Mouse (Mus musculus): ENCODE measurements around the gene Tfap4. TPM values are rescaled to one million over a fixed set of nuclear protein-coding genes. Genes with fewer than 3 reads are reported as not detected.

The Tfap4 gene
- polyA plus RNA-seq, 1 experiment from 2014 or later = 25.1 TPM

GRCm38 (mm10) chr16:4521074-4521667 is 38.5 kb downstream of the Tfap4 start:
- no peak overlapping the region for H3K27ac ChIP-seq (ENCODE audit: low read depth, low read length)
- WGBS = 64% methylated on average over 4 of the region's 4 CpGs
- no peak overlapping the region for H3K4me3 ChIP-seq (ENCODE audit: low read depth, low read length)

GRCm38 (mm10) chr16:4520673-4521072 is 39.0 kb downstream of the Tfap4 start:
- DNase-seq (ENCODE audit: low spot score) = no peak
- 76% methylated on average over 8 of the region's 8 CpGs for WGBS
- no peak overlapping the region for H3K4me3 ChIP-seq (ENCODE audit: low read depth, low read length)
- no peaks in the 10 kb centered on the region for H3K9me3 ChIP-seq (ENCODE audit: control insufficient read depth, low read length)
- no peak for ATAC-seq (replicated peaks; ENCODE audit: low FRiP score)
- H3K4me1 ChIP-seq (replicated peaks; ENCODE audit: control insufficient read depth, insufficient read depth, low read length) = 0 out of 2 replicates have a peak, but pooled peaks cover 2% of the 10 kb centered on the region
- no peak overlapping the region for H3K4me2 ChIP-seq
- H3K27ac ChIP-seq (ENCODE audit: low read depth, low read length) = no peak overlapping the region
- H3K36me3 ChIP-seq (ENCODE audit: control insufficient read depth, insufficient read depth, low read length) = no peaks in the 10 kb centered on the region
- no peaks in the 10 kb centered on the region for H3K27me3 ChIP-seq (replicated peaks; ENCODE audit: control insufficient read depth, insufficient read depth, low read length)
- H3K9ac ChIP-seq (ENCODE audit: low read depth, low read length) = no peak overlapping the region

More at GRCm38 (mm10) chr16:4521074-4521667, 38.5 kb downstream of the Tfap4 start:
- DNase-seq (ENCODE audit: low spot score) (no peak), ATAC-seq (replicated peaks; ENCODE audit: low FRiP score) (no peak)
- H3K4me1 ChIP-seq (replicated peaks; ENCODE audit: control insufficient read depth, insufficient read depth, low read length) = 0 out of 2 replicates have a peak, but pooled peaks cover 2% of the 10 kb centered on the region
- H3K9ac ChIP-seq (ENCODE audit: low read depth, low read length) = no peak overlapping the region
- H3K27me3 ChIP-seq (replicated peaks; ENCODE audit: control insufficient read depth, insufficient read depth, low read length) = no peaks in the 10 kb centered on the region
- no peaks in the 10 kb centered on the region for H3K9me3 ChIP-seq (ENCODE audit: control insufficient read depth, low read length)
- no peaks in the 10 kb centered on the region for H3K36me3 ChIP-seq (ENCODE audit: control insufficient read depth, insufficient read depth, low read length)
- H3K4me2 ChIP-seq = no peak overlapping the region

GRCm38 (mm10) chr16:4519825-4520224 is 39.8 kb downstream of the Tfap4 start:
- Histone ChIP-seq H3K36me3 (ENCODE audit: control insufficient read depth, insufficient read depth, low read length) (no peaks in the 10 kb centered on the region), H3K4me2 (no peak overlapping the region), H3K4me3 (ENCODE audit: low read depth, low read length) (no peak overlapping the region), H3K27me3 (replicated peaks; ENCODE audit: control insufficient read depth, insufficient read depth, low read length) (no peaks in the 10 kb centered on the region), H3K4me1 (replicated peaks; ENCODE audit: control insufficient read depth, insufficient read depth, low read length) (0 out of 2 replicates have a peak, but pooled peaks cover 2% of the 10 kb centered on the region), H3K9me3 (ENCODE audit: control insufficient read depth, low read length) (no peaks in the 10 kb centered on the region), H3K27ac (ENCODE audit: low read depth, low read length) (no peak overlapping the region), H3K9ac (ENCODE audit: low read depth, low read length) (no peak overlapping the region)
- WGBS = 91% methylated on average over 2 of the region's 2 CpGs
- ATAC-seq (replicated peaks; ENCODE audit: low FRiP score) (no peak), DNase-seq (ENCODE audit: low spot score) (no peak)

- H3K36me3 ChIP-seq (ENCODE audit: control insufficient read depth, insufficient read depth, low read length) = no peaks in the 10 kb centered on the region
- H3K9ac ChIP-seq (ENCODE audit: low read depth, low read length) = no peak overlapping the region
- ATAC-seq (replicated peaks; ENCODE audit: low FRiP score) (no peak), DNase-seq (ENCODE audit: low spot score) (no peak)
- no peaks in the 10 kb centered on the region for H3K27me3 ChIP-seq (replicated peaks; ENCODE audit: control insufficient read depth, insufficient read depth, low read length)
- 78% methylated on average over 4 of the region's 4 CpGs for WGBS
- 0 out of 2 replicates have a peak, but pooled peaks cover 2% of the 10 kb centered on the region for H3K4me1 ChIP-seq (replicated peaks; ENCODE audit: control insufficient read depth, insufficient read depth, low read length)
- no peaks in the 10 kb centered on the region for H3K9me3 ChIP-seq (ENCODE audit: control insufficient read depth, low read length)
- no peak overlapping the region for H3K27ac ChIP-seq (ENCODE audit: low read depth, low read length)
- no peak overlapping the region for H3K4me2 ChIP-seq
- H3K4me3 ChIP-seq (ENCODE audit: low read depth, low read length) = no peak overlapping the region
These were observed 40.5 kb downstream of the Tfap4 start for GRCm38 (mm10) chr16:4519157-4519556.

- WGBS = 53% methylated on average over 2 of the region's 2 CpGs
- ATAC-seq (replicated peaks; ENCODE audit: low FRiP score) (no peak), DNase-seq (ENCODE audit: low spot score) (no peak)
- Histone ChIP-seq H3K4me1 (replicated peaks; ENCODE audit: control insufficient read depth, insufficient read depth, low read length) (0 out of 2 replicates have a peak, but pooled peaks cover 2% of the 10 kb centered on the region), H3K27ac (ENCODE audit: low read depth, low read length) (no peak overlapping the region), H3K9me3 (ENCODE audit: control insufficient read depth, low read length) (no peaks in the 10 kb centered on the region), H3K4me3 (ENCODE audit: low read depth, low read length) (no peak overlapping the region), H3K4me2 (no peak overlapping the region), H3K27me3 (replicated peaks; ENCODE audit: control insufficient read depth, insufficient read depth, low read length) (no peaks in the 10 kb centered on the region), H3K36me3 (ENCODE audit: control insufficient read depth, insufficient read depth, low read length) (no peaks in the 10 kb centered on the region), H3K9ac (ENCODE audit: low read depth, low read length) (no peak overlapping the region)
These were observed 41.7 kb downstream of the Tfap4 start for GRCm38 (mm10) chr16:4517906-4518305.

- H3K4me1 ChIP-seq (replicated peaks; ENCODE audit: control insufficient read depth, insufficient read depth, low read length) = no peaks in the 10 kb centered on the region
- no peak overlapping the region for H3K4me2 ChIP-seq
- no peaks in the 10 kb centered on the region for H3K27me3 ChIP-seq (replicated peaks; ENCODE audit: control insufficient read depth, insufficient read depth, low read length)
- ATAC-seq (replicated peaks; ENCODE audit: low FRiP score) (no peak; the same call in 1 of the 2 replicates), DNase-seq (ENCODE audit: low spot score) (no peak)
- no peaks in the 10 kb centered on the region for H3K36me3 ChIP-seq (ENCODE audit: control insufficient read depth, insufficient read depth, low read length)
- H3K9ac ChIP-seq (ENCODE audit: low read depth, low read length) = no peak overlapping the region
- no peaks in the 10 kb centered on the region for H3K9me3 ChIP-seq (ENCODE audit: control insufficient read depth, low read length)
- no peak overlapping the region for H3K27ac ChIP-seq (ENCODE audit: low read depth, low read length)
- H3K4me3 ChIP-seq (ENCODE audit: low read depth, low read length) = no peak overlapping the region
- 86% methylated on average over 3 of the region's 3 CpGs for WGBS
These were observed 45.3 kb downstream of the Tfap4 start for GRCm38 (mm10) chr16:4514383-4514782.

- Histone ChIP-seq H3K36me3 (ENCODE audit: control insufficient read depth, insufficient read depth, low read length) (no peaks in the 10 kb centered on the region), H3K27ac (ENCODE audit: low read depth, low read length) (no peak overlapping the region), H3K27me3 (replicated peaks; ENCODE audit: control insufficient read depth, insufficient read depth, low read length) (no peaks in the 10 kb centered on the region), H3K9ac (ENCODE audit: low read depth, low read length) (no peak overlapping the region), H3K4me2 (no peak overlapping the region), H3K4me1 (replicated peaks; ENCODE audit: control insufficient read depth, insufficient read depth, low read length) (no peaks in the 10 kb centered on the region), H3K9me3 (ENCODE audit: control insufficient read depth, low read length) (no peaks in the 10 kb centered on the region), H3K4me3 (ENCODE audit: low read depth, low read length) (no peak overlapping the region)
- DNase-seq (ENCODE audit: low spot score) (no peak), ATAC-seq (replicated peaks; ENCODE audit: low FRiP score) (no peak)
- WGBS = 63% methylated on average over 3 of the region's 3 CpGs
These were observed 46.8 kb downstream of the Tfap4 start for GRCm38 (mm10) chr16:4512661-4513438.

- Histone ChIP-seq H3K9ac (ENCODE audit: low read depth, low read length) (no peak overlapping the region), H3K4me3 (ENCODE audit: low read depth, low read length) (no peak overlapping the region), H3K27ac (ENCODE audit: low read depth, low read length) (no peak overlapping the region), H3K27me3 (replicated peaks; ENCODE audit: control insufficient read depth, insufficient read depth, low read length) (no peaks in the 10 kb centered on the region), H3K4me2 (no peak overlapping the region), H3K9me3 (ENCODE audit: control insufficient read depth, low read length) (no peaks in the 10 kb centered on the region), H3K4me1 (replicated peaks; ENCODE audit: control insufficient read depth, insufficient read depth, low read length) (no peaks in the 10 kb centered on the region), H3K36me3 (ENCODE audit: control insufficient read depth, insufficient read depth, low read length) (no peaks in the 10 kb centered on the region)
- no peak for DNase-seq (ENCODE audit: low spot score)
- no peak for ATAC-seq (replicated peaks; ENCODE audit: low FRiP score)
- 75% methylated on average over 2 of the region's 2 CpGs for WGBS
These were observed 48.3 kb downstream of the Tfap4 start for GRCm38 (mm10) chr16:4511371-4511770.

- H3K9me3 ChIP-seq (ENCODE audit: control insufficient read depth, low read length) = no peaks in the 10 kb centered on the region
- DNase-seq (ENCODE audit: low spot score) (no peak), ATAC-seq (replicated peaks; ENCODE audit: low FRiP score) (no peak)
- no peak overlapping the region for H3K4me3 ChIP-seq (ENCODE audit: low read depth, low read length)
- no peaks in the 10 kb centered on the region for H3K27me3 ChIP-seq (replicated peaks; ENCODE audit: control insufficient read depth, insufficient read depth, low read length)
- 86% methylated on average over 3 of the region's 3 CpGs for WGBS
- H3K27ac ChIP-seq (ENCODE audit: low read depth, low read length) = no peak overlapping the region
- H3K4me1 ChIP-seq (replicated peaks; ENCODE audit: control insufficient read depth, insufficient read depth, low read length) = no peaks in the 10 kb centered on the region
- H3K36me3 ChIP-seq (ENCODE audit: control insufficient read depth, insufficient read depth, low read length) = no peaks in the 10 kb centered on the region
- no peak overlapping the region for H3K9ac ChIP-seq (ENCODE audit: low read depth, low read length)
- H3K4me2 ChIP-seq = no peak overlapping the region
These were observed 53.5 kb downstream of the Tfap4 start for GRCm38 (mm10) chr16:4506181-4506580.

All from liver, embryonic 11.5 days (tissue).